Mouse (Mus musculus): ENCODE results near the gene Gabra6. TPM values are rescaled to one million over a fixed set of nuclear protein-coding genes. Genes with fewer than 3 reads are reported as not detected.
A peak's percentile ranks its signal among the peaks of the same experiment; 100 is the strongest.

The Gabra6 gene
- not detected for total RNA-seq (2021)

DNA sequence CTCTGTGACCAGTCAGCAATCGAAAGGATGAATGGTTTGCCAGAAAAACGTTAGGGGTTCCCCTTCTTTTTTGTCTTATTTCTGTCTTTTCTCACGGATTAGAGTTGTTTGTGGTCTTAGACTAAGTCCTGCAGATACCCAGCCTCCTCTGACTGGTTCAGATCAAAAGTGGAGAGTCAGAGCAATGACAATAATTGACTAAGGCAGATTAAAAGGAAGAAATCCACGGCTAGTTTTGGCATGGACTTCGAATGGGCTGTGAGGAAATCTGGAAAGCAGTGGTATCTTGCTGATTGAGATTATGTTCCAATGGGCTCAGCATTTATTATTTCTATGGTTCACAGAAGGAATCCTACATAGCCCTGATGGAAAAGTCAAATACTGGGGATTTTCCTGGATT is at the start of gene Gabra6:
Gene Gabra6, minus strand, starts transcription at position 191 of the 400 bp plus-strand sequence.
- intact Hi-C loops (cut with DNase I), result no loop called here
- DNase-seq (ENCODE audit: extremely low spot score in 1 of 2, low spot score in 2 of 2), result no peak

DNA sequence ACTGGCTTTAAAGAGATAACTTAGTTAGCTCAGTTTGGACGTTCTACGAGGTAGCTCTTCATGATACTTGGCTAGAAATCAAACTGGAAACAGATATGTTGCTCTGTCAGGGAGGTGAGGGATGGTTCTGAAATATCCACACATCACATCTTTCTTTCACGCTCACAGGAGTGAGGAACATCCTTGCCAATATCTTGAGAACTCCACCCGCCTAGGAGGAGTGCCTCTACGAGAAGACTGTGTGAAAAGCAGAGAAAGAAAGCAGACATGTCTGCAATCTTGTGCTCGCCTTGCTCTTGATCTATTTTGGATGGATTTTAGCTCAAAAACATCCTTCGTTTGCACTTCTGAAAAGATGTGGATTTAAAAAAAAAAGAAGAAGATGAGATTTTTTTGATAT is 44.7 kb upstream of the Gabra6 start:
- peak in 1 of 2 experiments; percentile 27 for DNase-seq (ENCODE audit: extremely low spot score in 1 of 2, low spot score in 2 of 2)
- intact Hi-C loops (cut with DNase I), result no loop called here

DNA sequence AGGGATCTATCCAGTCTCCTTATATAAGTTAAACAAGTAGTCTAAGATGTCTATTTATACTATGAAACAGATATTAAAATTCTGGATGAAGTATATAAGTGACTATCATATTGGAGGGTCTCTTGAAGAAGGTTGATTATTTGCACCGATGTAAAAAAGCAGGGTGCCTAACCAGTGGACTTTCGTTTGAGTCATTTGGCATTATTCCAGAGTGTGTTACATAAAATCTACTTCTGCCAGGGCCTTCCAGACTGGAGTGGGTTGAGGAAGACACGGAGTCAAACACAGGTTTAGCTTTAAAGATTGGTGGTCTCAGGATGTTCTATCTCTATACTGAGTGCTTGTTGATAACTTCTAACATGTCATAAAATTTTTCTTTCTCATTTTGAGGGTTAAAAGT is 11.2 kb upstream of the Gabra6 start:
- intact Hi-C loops (cut with DNase I), result no loop called here
- no peak for DNase-seq (ENCODE audit: extremely low spot score in 1 of 2, low spot score in 2 of 2)

GRCm38 (mm10) chr11:42326262-42326661 is 5.4 kb upstream of the Gabra6 start:
- DNase-seq (ENCODE audit: extremely low spot score in 1 of 2, low spot score in 2 of 2), result no peak
- intact Hi-C loops (cut with DNase I), result no loop called here

DNA sequence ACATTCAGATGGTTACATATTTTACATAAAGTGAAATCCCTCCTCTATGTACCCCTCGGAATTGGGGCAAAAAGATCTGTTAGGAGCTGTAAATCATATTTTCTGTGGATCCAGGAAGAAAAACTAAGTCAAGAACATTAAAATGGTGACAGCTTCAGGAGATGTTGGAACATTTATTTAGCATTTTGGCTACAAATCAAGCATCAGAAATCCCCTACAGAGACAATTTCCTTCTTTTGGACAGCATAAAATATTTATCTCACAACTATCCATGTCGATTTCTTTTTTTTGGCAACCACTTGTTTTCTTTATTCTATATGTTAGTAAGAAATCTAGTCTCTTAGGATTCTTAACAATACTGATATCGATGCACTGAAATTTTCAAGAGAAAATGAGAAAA is 688 bp upstream of the Gabra6 start:
- no peak for DNase-seq (ENCODE audit: extremely low spot score in 1 of 2, low spot score in 2 of 2)
- intact Hi-C loops (cut with DNase I), result no loop called here

- intact Hi-C loops (cut with DNase I), result no loop called here
Observed at GRCm38 (mm10) chr11:42319521-42319920, 1.4 kb downstream of the Gabra6 start.

GRCm38 (mm10) chr11:42319101-42319500 is 1.8 kb downstream of the Gabra6 start:
- intact Hi-C loops (cut with DNase I), result no loop called here
- no peak for DNase-seq (ENCODE audit: extremely low spot score in 1 of 2, low spot score in 2 of 2)

More at GRCm38 (mm10) chr11:42319521-42319920, 1.4 kb downstream of the Gabra6 start:
- DNase-seq (ENCODE audit: extremely low spot score in 1 of 2, low spot score in 2 of 2), result no peak

- intact Hi-C loops (cut with DNase I), result no loop called here
- no peak for DNase-seq (ENCODE audit: extremely low spot score in 1 of 2, low spot score in 2 of 2)
Observed at GRCm38 (mm10) chr11:42317985-42318384, 2.9 kb downstream of the Gabra6 start.

DNA sequence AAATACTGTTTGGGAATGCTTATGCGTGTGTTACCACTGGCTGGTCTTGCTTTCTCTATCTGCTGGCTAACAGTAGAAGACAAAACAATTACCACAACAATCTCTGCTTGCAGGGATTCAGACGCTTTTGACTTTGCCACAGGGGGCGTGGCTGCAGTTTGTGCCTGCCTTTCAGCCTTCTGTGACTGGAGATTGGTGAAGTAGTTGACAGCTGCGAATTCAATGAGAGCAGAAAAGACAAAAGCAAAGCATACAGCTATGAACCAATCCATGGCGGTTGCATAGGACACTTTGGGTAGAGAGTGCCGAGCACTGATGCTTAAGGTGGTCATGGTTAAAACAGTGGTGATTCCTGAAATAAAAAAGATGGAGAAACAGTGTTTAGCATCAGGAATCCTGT is 6.0 kb downstream of the Gabra6 start:
- intact Hi-C loops (cut with DNase I), result no loop called here
- no peak for DNase-seq (ENCODE audit: extremely low spot score in 1 of 2, low spot score in 2 of 2)

DNA sequence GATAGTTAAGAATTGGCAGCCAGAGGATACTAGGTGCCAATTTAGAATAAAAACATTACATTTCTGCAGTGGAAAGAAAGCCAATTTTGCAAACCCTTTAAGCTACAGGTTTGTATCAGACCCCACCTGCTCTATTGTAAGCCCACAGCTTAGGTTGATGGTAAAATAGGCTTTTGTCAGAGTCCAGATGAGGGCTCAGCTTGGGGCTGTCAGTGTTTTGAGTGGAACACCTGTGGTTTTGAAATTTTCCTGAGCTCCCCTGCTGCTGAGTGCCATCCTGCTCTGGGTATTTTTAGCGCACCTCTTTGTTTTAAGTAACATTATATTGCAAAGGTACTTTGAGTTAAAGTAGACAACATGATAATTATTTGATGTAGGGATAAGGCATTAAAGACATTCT is 10.0 kb downstream of the Gabra6 start:
- DNase-seq (ENCODE audit: extremely low spot score in 1 of 2, low spot score in 2 of 2), result no peak
- intact Hi-C loops (cut with DNase I), result no loop called here

- intact Hi-C loops (cut with DNase I), result no loop called here
- DNase-seq (ENCODE audit: extremely low spot score in 1 of 2, low spot score in 2 of 2), result no peak
Observed at GRCm38 (mm10) chr11:42309086-42309485, 11.8 kb downstream of the Gabra6 start.

DNA sequence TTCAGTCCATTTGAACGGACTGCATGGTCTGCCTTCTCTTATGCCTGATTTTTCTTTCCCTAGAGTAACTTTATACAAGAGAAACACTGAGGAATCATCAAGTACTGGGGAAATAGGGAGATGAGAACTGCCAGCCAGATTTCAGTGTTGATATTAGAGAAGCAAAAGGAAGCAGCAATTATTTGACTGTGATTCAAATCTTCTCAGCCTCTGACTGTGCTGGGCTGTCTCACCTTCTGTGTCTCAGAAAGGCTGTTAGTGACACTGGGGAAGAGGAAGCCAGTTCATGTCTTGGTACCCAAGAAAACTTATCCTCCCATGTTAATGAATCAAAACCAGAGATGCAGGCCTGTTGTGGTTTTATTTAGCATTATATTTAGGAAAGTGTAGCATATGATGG is 14.8 kb downstream of the Gabra6 start:
- DNase-seq (ENCODE audit: extremely low spot score in 1 of 2, low spot score in 2 of 2), result no peak
- intact Hi-C loops (cut with DNase I), result no loop called here

DNA sequence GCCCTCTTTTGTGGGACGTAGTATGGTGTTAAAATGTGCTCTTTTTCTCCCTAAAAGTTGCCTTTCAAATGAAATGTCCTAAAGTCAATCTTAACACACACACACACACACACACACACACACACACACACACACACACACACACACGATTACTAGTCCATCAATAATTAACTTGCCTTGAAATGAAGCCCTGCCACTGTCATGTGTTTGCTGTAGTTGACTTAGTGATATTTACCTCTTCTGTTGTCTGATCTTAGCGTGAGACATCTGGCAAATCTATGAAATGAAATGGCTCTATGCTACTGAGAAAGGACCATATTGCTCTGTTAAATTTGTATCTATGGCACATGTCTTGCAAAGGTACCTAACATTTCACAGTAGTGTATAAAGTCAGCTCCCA is 61.9 kb downstream of the Gabra6 start:
- intact Hi-C loops (cut with DNase I), result no loop called here

More for the DNA sequence above, 61.9 kb downstream of the Gabra6 start:
- DNase-seq (ENCODE audit: extremely low spot score in 1 of 2, low spot score in 2 of 2), result no peak

Other genes starting within 250 kb of the Gabra6 start
- gene Gabra1, start 138.1 kb downstream of the Gabra6 start, total RNA-seq (2021), result 100 to 1,000 TPM; 298 to 314 TPM
- gene Gabrb2, start 98.7 kb upstream of the Gabra6 start, total RNA-seq (2021), result 100 to 1,000 TPM; 152 to 163 TPM